Mouse (Mus musculus) heart, embryonic 15.5 days (tissue): ENCODE measurements at regions not wholly inside any gene's neighbourhood (a gene's known extent, or its start where the extent isn't known, plus 50 kb on each side); places are given as distances from the start of the nearest gene placed in this dataset.
"Not testable (repeated sequence)": the region's sequence is repeated elsewhere in the genome, so short reads cannot be mapped to it uniquely, and the experiment has no call there.

ENCODE experiments used
- ATAC-seq: fragments of 200-750 bp; cut with Nextera tagmentation; replicated peaks from 2 replicates; pipeline ENCODE4 v1.8.0; 2017; ENCODE audit warnings: low read depth, moderate TSS enrichment; ENCODE audit not compliant: insufficient number of reproducible peaks, insufficient read depth, low FRiP score
- H3K27ac ChIP-seq: fragments of 300-500 bp; sonication (generic); 2 replicates; pipeline ENCODE4 v1.5.1; 2015; ENCODE audit warnings: mild to moderate bottlenecking, inconsistent platforms
- H3K27me3 ChIP-seq: fragments of 300-500 bp; sonication (generic); 2 replicates; pipeline ENCODE4 v1.6.1; 2015; ENCODE audit warnings: inconsistent platforms
- H3K36me3 ChIP-seq: fragments of 300-500 bp; sonication (generic); 2 replicates; pipeline ENCODE4 v1.6.1; 2015; ENCODE audit warnings: mild to moderate bottlenecking, inconsistent platforms
- H3K4me1 ChIP-seq: fragments of 300-500 bp; sonication (generic); replicated peaks from 2 replicates; pipeline ENCODE4 v1.6.1; 2015; ENCODE audit warnings: inconsistent platforms
- H3K4me2 ChIP-seq: fragments of 300-500 bp; sonication (generic); 2 replicates; pipeline ENCODE4 v1.6.1; 2015; ENCODE audit warnings: inconsistent platforms, mild to moderate bottlenecking, moderate library complexity
- H3K4me3 ChIP-seq: fragments of 300-500 bp; sonication (generic); 2 replicates; pipeline ENCODE4 v1.5.1; 2015; ENCODE audit warnings: mild to moderate bottlenecking, inconsistent platforms
- H3K9ac ChIP-seq: fragments of 300-500 bp; sonication (generic); 2 replicates; pipeline ENCODE4 v1.6.1; 2015; ENCODE audit warnings: mild to moderate bottlenecking, inconsistent platforms
- H3K9me3 ChIP-seq: fragments of 300-500 bp; sonication (generic); replicated peaks from 2 replicates; pipeline ENCODE4 v1.6.1; 2016; ENCODE audit warnings: inconsistent platforms
- WGBS: fragments of 180-500 bp; shearing (Covaris S2); methylation state at CpG from one replicate; pipeline ENCODE4 v1.1.7; 2015; ENCODE audit warnings: mixed read lengths; 5-methylcytosine and 5-hydroxymethylcytosine counted together

DNA sequence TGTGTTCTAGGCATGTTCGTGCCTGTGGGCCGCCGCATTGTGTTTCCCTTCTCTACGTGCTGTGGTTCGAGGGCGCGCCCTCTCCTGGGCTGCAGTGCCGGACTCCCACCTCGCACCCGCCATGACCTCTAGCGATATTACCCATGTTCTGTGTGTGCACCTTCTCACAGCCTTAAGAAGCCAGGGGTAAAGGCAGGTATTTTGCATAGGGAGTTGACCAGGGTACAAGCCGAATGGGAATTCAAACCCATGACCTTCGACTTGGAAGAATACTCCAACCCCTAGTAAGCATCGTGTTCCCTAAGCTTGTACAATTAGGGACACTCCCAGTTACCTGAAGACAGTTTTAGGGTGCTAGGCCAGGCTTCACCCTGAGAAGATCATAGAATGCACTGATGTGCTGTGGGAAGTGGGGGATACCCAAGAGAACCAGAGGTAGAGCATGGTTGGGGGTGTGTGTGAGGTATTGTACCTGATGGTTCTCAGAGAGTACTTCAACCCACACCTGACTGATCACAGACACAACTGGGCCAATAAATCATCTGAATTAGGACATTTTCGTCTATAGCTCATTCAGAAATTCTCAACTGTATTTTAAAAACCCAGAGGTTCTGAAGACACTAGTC, 68.7 kb upstream of the Asap2 start:
- H3K9ac ChIP-seq, ATAC-seq, H3K36me3 ChIP-seq, H3K4me1 ChIP-seq, H3K9me3 ChIP-seq, H3K27me3 ChIP-seq: not testable (repeated sequence)
- Histone ChIP-seq H3K4me2 (peak overlapping the region; percentile 64), H3K4me3 (peak overlapping the region; percentile 95), H3K27ac (peak overlapping the region; percentile 91; the same call in 1 of the 2 replicates)
- WGBS, result 11% methylated on average over 15 of the region's 15 CpGs

DNA sequence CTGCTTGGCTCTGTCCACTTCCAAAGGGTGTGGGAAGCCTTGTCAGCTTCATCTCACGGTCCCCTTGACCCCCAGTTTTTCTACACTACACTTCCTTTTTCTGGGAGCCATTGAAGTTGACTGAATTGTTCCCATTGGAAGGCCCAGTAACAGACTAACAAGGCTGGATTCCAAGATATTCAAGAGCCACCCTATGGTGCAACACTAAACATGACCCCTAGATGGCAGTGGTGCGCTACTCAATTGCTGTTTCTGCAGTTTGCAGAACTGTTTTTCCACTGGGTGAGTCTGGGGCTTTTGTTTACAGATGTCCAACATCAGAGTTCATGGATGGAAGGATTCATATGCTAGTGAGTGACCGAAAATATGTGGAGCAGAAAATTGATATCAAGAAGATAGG, 61.3 kb upstream of the Asap2 start:
- H3K27ac ChIP-seq, H3K4me1 ChIP-seq, H3K27me3 ChIP-seq, H3K4me2 ChIP-seq, ATAC-seq, H3K4me3 ChIP-seq, H3K36me3 ChIP-seq, H3K9me3 ChIP-seq, H3K9ac ChIP-seq: not testable (repeated sequence)
- 29% methylated on average over 3 of the region's 3 CpGs for WGBS
